Mouse (Mus musculus): ENCODE data around the gene Fuom. TPM values are rescaled to one million over a fixed set of nuclear protein-coding genes. Genes with fewer than 3 reads are reported as not detected.

The Fuom gene
- 75.8 and 88.9 TPM in 2 replicates for polyA plus RNA-seq (2015; fragmentation: Nextera tagmentation; extraction: Ambion mirVana)

GRCm38 (mm10) chr7:140101993-140102860, at the start of gene Fuom:
TSS of gene Fuom (minus strand) at chr7:140102441.
- ATAC-seq (peak; percentile 94), DNase-seq (peak; percentile 89)
- Histone ChIP-seq H3K9ac (replicated peaks) (peak within 1 kb of the TSS; percentile 63), H3K4me2 (ENCODE audit: low read depth, low read length) (peak within 1 kb of the TSS; percentile 74), H3K4me3 (ENCODE audit: low read depth, low read length) (peak within 1 kb of the TSS; percentile 50), H3K9me3 (ENCODE audit: low read length) (no peaks in the 10 kb centered on the region), H3K27ac (ENCODE audit: low read depth) (peak within 1 kb of the TSS; percentile 77), H3K36me3 (replicated peaks; ENCODE audit: insufficient read depth, low read length) (peaks cover 19% of the 10 kb centered on the region), H3K4me1 (ENCODE audit: insufficient read depth) (peaks cover 13% of the 10 kb centered on the region), H3K27me3 (ENCODE audit: insufficient read depth, low read length) (no peaks in the 10 kb centered on the region)
- 3% methylated on average over 30 of the region's 30 CpGs for WGBS (ENCODE audit: insufficient replicate concordance)
- no peak for TF ChIP-seq EP300 (IDR thresholded peaks at IDR 0.05; ENCODE audit: low read depth)
- 0 out of 2 replicates have a peak, but pooled peaks have one; percentile 2 for TF ChIP-seq CTCF (IDR thresholded peaks at IDR 0.05; ENCODE audit: low read depth)

- Histone ChIP-seq H3K4me2 (ENCODE audit: low read depth, low read length) (no peak overlapping the region), H3K9ac (replicated peaks) (no peak overlapping the region), H3K4me1 (ENCODE audit: insufficient read depth) (no peaks in the 10 kb centered on the region), H3K9me3 (ENCODE audit: low read length) (no peaks in the 10 kb centered on the region), H3K27ac (ENCODE audit: low read depth) (no peak overlapping the region), H3K36me3 (replicated peaks; ENCODE audit: insufficient read depth, low read length) (0 out of 2 replicates have a peak, but pooled peaks cover under 1% of the 10 kb centered on the region), H3K27me3 (ENCODE audit: insufficient read depth, low read length) (no peaks in the 10 kb centered on the region), H3K4me3 (ENCODE audit: low read depth, low read length) (no peak overlapping the region)
- no peak for ATAC-seq
- no peak for DNase-seq
- TF ChIP-seq EP300 (IDR thresholded peaks at IDR 0.05; ENCODE audit: low read depth), result no peak
- WGBS (ENCODE audit: insufficient replicate concordance), result 90% methylated on average over 4 of the region's 4 CpGs
Measured at GRCm38 (mm10) chr7:140144550-140144949, 42.3 kb upstream of the Fuom start.

GRCm38 (mm10) chr7:140141350-140141749, 39.1 kb upstream of the Fuom start:
- H3K9ac ChIP-seq (replicated peaks), result no peak overlapping the region
- DNase-seq (peak; percentile 71), ATAC-seq (no peak)
- no peaks in the 10 kb centered on the region for H3K27me3 ChIP-seq (ENCODE audit: insufficient read depth, low read length)
- no peak overlapping the region for H3K27ac ChIP-seq (ENCODE audit: low read depth)
- WGBS (ENCODE audit: insufficient replicate concordance), result 6% methylated on average over 14 of the region's 14 CpGs
- no peak for TF ChIP-seq EP300 (IDR thresholded peaks at IDR 0.05; ENCODE audit: low read depth)
- peak; percentile 87 for TF ChIP-seq CTCF (IDR thresholded peaks at IDR 0.05; ENCODE audit: low read depth)
- H3K36me3 ChIP-seq (replicated peaks; ENCODE audit: insufficient read depth, low read length), result no peaks in the 10 kb centered on the region
- H3K9me3 ChIP-seq (ENCODE audit: low read length), result no peaks in the 10 kb centered on the region
- no peak overlapping the region for H3K4me3 ChIP-seq (ENCODE audit: low read depth, low read length)
- peaks cover 4% of the 10 kb centered on the region; the same call in 1 of the 2 replicates for H3K4me1 ChIP-seq (ENCODE audit: insufficient read depth)
- no peak overlapping the region for H3K4me2 ChIP-seq (ENCODE audit: low read depth, low read length)

- WGBS (ENCODE audit: insufficient replicate concordance), result 0% methylated on average over 8 of the region's 8 CpGs
- H3K36me3 ChIP-seq (replicated peaks; ENCODE audit: insufficient read depth, low read length), result peaks cover 6% of the 10 kb centered on the region; the same call in 1 of the 2 replicates
- peaks cover 4% of the 10 kb centered on the region; the same call in 1 of the 2 replicates for H3K4me1 ChIP-seq (ENCODE audit: insufficient read depth)
- peak overlapping the region; percentile 89 for H3K27ac ChIP-seq (ENCODE audit: low read depth)
- H3K9me3 ChIP-seq (ENCODE audit: low read length), result no peaks in the 10 kb centered on the region
- DNase-seq (no peak), ATAC-seq (no peak)
- H3K4me2 ChIP-seq (ENCODE audit: low read depth, low read length), result peak overlapping the region; percentile 80
- H3K9ac ChIP-seq (replicated peaks), result peak overlapping the region; percentile 82
- peak overlapping the region; percentile 77 for H3K4me3 ChIP-seq (ENCODE audit: low read depth, low read length)
- no peak for TF ChIP-seq CTCF (IDR thresholded peaks at IDR 0.05; ENCODE audit: low read depth)
- TF ChIP-seq EP300 (IDR thresholded peaks at IDR 0.05; ENCODE audit: low read depth), result no peak
- H3K27me3 ChIP-seq (ENCODE audit: insufficient read depth, low read length), result no peaks in the 10 kb centered on the region
Measured at GRCm38 (mm10) chr7:140138021-140138310, 35.7 kb upstream of the Fuom start.

DNA sequence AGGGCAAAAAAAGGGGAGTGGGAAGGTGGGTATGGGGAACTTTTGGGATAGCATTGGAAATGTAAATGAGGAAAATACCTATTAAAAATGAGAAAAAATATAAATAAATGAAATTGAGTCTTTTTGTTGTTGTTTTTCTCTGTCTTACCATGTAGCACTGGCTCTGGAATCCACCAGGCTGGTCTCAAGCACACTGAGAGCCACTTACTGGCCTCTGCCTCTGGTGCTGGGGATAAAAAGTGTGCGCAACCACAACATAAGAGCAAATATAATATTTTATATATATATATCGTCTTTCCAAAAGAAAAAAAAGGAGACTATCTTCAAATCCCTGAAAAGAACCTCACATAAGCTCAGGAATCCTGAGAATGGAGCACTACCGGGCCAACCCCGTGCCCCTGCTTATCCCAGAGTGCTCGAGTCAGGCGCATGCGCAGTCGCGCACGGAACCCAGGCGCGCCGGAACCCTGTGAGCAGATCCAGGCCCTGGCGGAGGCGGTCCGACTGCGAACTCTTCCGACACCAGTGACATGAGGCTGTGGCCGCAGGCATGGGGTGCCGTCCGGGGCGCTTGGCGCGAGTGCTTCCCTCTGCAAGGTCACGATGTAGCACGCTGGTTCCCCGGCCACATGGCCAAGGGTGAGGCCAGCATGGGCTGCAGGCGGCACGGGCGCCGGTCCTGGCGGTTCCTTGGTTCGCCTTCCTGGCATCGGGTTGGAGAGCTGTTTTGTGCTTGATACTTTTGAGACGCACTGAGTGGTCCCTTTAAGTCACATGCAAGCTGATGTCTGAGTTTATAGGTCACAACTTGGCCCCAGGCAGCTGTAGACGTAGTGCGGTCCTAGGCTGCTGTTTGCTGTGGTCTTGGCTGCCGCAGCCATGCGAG, 35.1 kb upstream of the Fuom start, which contains the start of gene Mtg1:
Mtg1 (plus strand) TSS at position 430 of the 886 bp plus-strand sequence.
- peak within 1 kb of the TSS; percentile 89 for H3K27ac ChIP-seq (ENCODE audit: low read depth)

More for the DNA sequence above, 35.1 kb upstream of the Fuom start, which contains the start of gene Mtg1:
- Histone ChIP-seq H3K9ac (replicated peaks) (peak within 1 kb of the TSS; percentile 82), H3K4me3 (ENCODE audit: low read depth, low read length) (peak within 1 kb of the TSS; percentile 77), H3K4me1 (ENCODE audit: insufficient read depth) (peaks cover 4% of the 10 kb centered on the region; the same call in 1 of the 2 replicates), H3K27me3 (ENCODE audit: insufficient read depth, low read length) (no peaks in the 10 kb centered on the region), H3K9me3 (ENCODE audit: low read length) (no peaks in the 10 kb centered on the region), H3K4me2 (ENCODE audit: low read depth, low read length) (peak within 1 kb of the TSS; percentile 80), H3K36me3 (replicated peaks; ENCODE audit: insufficient read depth, low read length) (peaks cover 6% of the 10 kb centered on the region; the same call in 1 of the 2 replicates)
- no peak for TF ChIP-seq EP300 (IDR thresholded peaks at IDR 0.05; ENCODE audit: low read depth)
- peak; percentile 97 for DNase-seq
- 2% methylated on average over 39 of the region's 39 CpGs for WGBS (ENCODE audit: insufficient replicate concordance)
- ATAC-seq, result peak; percentile 97
